Mouse (Mus musculus): Measurements from ENCODE around the gene Kcnj15.

Gene Kcnj15

GRCm38 (mm10) chr16:95248646-95249045 lies 8.7 kb upstream of the Kcnj15 start:
- DNase-seq, result no peak

- DNase-seq, result no peak
These were observed 710 bp upstream of the Kcnj15 start for GRCm38 (mm10) chr16:95256648-95257047.

- no peak for DNase-seq
These were observed 742 bp downstream of the Kcnj15 start for GRCm38 (mm10) chr16:95258100-95258499.

GRCm38 (mm10) chr16:95259505-95259904 lies 2.1 kb downstream of the Kcnj15 start:
- DNase-seq, result no peak

- no peak for DNase-seq
These were observed 3.3 kb downstream of the Kcnj15 start for GRCm38 (mm10) chr16:95260693-95261092.

GRCm38 (mm10) chr16:95261807-95262206 lies 4.4 kb downstream of the Kcnj15 start:
- no peak for DNase-seq

GRCm38 (mm10) chr16:95262706-95263363 lies 5.5 kb downstream of the Kcnj15 start:
- no peak for DNase-seq

- DNase-seq, result no peak
These were observed 7.0 kb downstream of the Kcnj15 start for GRCm38 (mm10) chr16:95264324-95264723.

- no peak for DNase-seq
These were observed 10.3 kb downstream of the Kcnj15 start for GRCm38 (mm10) chr16:95267481-95268183.

- no peak for DNase-seq
These were observed 12.3 kb downstream of the Kcnj15 start for GRCm38 (mm10) chr16:95269610-95270009.

- no peak for DNase-seq
These were observed 15.7 kb downstream of the Kcnj15 start for GRCm38 (mm10) chr16:95273101-95273500.

GRCm38 (mm10) chr16:95275713-95276502 lies 18.6 kb downstream of the Kcnj15 start:
- no peak for DNase-seq

- no peak for DNase-seq
These were observed 21.7 kb downstream of the Kcnj15 start for GRCm38 (mm10) chr16:95279015-95279414.

- no peak for DNase-seq
These were observed 23.0 kb downstream of the Kcnj15 start for GRCm38 (mm10) chr16:95280338-95280737.

- DNase-seq, result no peak
These were observed 26.0 kb downstream of the Kcnj15 start for GRCm38 (mm10) chr16:95283369-95283768.

- DNase-seq, result no peak
These were observed 26.8 kb downstream of the Kcnj15 start for GRCm38 (mm10) chr16:95284085-95284727.

- no peak for DNase-seq
These were observed 27.7 kb downstream of the Kcnj15 start for GRCm38 (mm10) chr16:95285043-95285442.

GRCm38 (mm10) chr16:95285767-95286166 lies 28.4 kb downstream of the Kcnj15 start:
- no peak for DNase-seq

- DNase-seq, result no peak
These were observed 30.3 kb downstream of the Kcnj15 start for GRCm38 (mm10) chr16:95287656-95288055.

GRCm38 (mm10) chr16:95289375-95289774 lies 32.0 kb downstream of the Kcnj15 start:
- DNase-seq, result no peak

GRCm38 (mm10) chr16:95291450-95292101 lies 34.2 kb downstream of the Kcnj15 start:
- peak in 1 of 2 experiments; percentile 43 for DNase-seq

- DNase-seq, result no peak
These were observed 35.6 kb downstream of the Kcnj15 start for GRCm38 (mm10) chr16:95292843-95293505.

All from cerebellum, postnatal 25 days (tissue).